23 mouse cellular contexts compared by ENCODE assay signal in genomic region chr12:33056074-33056473, GRCm38 (mm10). TPM values are rescaled to one million over a fixed set of nuclear protein-coding genes. Genes with fewer than 3 reads are reported as not detected.
A peak's percentile ranks its signal among the peaks of the same experiment; 100 is the strongest.
DNase-seq lines count a peak whose midpoint lies in the region; ATAC-seq and TF ChIP-seq lines count a peak whose summit lies in the region.
"Had no signal": no experiment of that assay in that cellular context is flagged by ENCODE, and none has a peak within 500 bp of the region (broad histone marks: within the 10 kb centered on the region; RNA-seq: fewer than 3 reads in every experiment).

No protein-coding gene starts in this region.

- H3K27ac ChIP-seq in intestine, embryonic 15.5 days = no peak overlapping the region
- H3K27ac ChIP-seq in intestine, postnatal 0 days (ENCODE audit: low read depth, low read length) = no peak overlapping the region
- H3K27ac ChIP-seq in midbrain, embryonic 11.5 days (ENCODE audit: low read depth, low read length) = no peak overlapping the region
- H3K27ac ChIP-seq in midbrain, embryonic 16.5 days (ENCODE audit: low read length) = no peak overlapping the region

- no peak overlapping the region for H3K9ac ChIP-seq in intestine, embryonic 15.5 days
- no peak overlapping the region for H3K9ac ChIP-seq in intestine, postnatal 0 days (ENCODE audit: low read depth, low read length)
- no peak overlapping the region for H3K9ac ChIP-seq in midbrain, embryonic 11.5 days (ENCODE audit: low read length)
- H3K9ac ChIP-seq in midbrain, embryonic 16.5 days (ENCODE audit: low read depth, low read length) = no peak overlapping the region
- H3K9ac ChIP-seq: forebrain, embryonic 13.5 days; forebrain, embryonic 15.5 days; forebrain, postnatal 0 days had no signal

- no peak overlapping the region for H3K4me2 ChIP-seq in intestine, embryonic 15.5 days (replicated peaks)
- no peak overlapping the region for H3K4me2 ChIP-seq in intestine, postnatal 0 days (replicated peaks; ENCODE audit: low read depth)
- H3K4me2 ChIP-seq in midbrain, embryonic 11.5 days = no peak overlapping the region
- H3K4me2 ChIP-seq in midbrain, embryonic 16.5 days (ENCODE audit: low read length) = no peak overlapping the region
- H3K4me2 ChIP-seq in myocyte (ENCODE audit: low read depth) = no peak overlapping the region
- H3K4me2 ChIP-seq: forebrain, embryonic 13.5 days; forebrain, embryonic 15.5 days had no signal

- peak; percentile 75 for DNase-seq in midbrain, embryonic 11.5 days (ENCODE audit: low spot score, missing footprints)
- DNase-seq in urinary bladder, postnatal 14 days (ENCODE audit: low spot score) = no peak
- DNase-seq: adrenal gland, adult 8-10 months; adrenal gland, postnatal 14 days; adrenal gland, postnatal 36 days; cerebellum, adult 11-12 months; cerebellum, adult 2 months; cerebellum, adult 9-10 months; cerebellum, postnatal 10 days; cerebellum, postnatal 25 days; forebrain, postnatal 0 days had no signal

- H3K4me3 ChIP-seq in intestine, embryonic 15.5 days (replicated peaks) = no peak overlapping the region
- no peak overlapping the region for H3K4me3 ChIP-seq in intestine, postnatal 0 days (ENCODE audit: low read depth, low read length)
- no peak overlapping the region for H3K4me3 ChIP-seq in midbrain, embryonic 11.5 days (ENCODE audit: low read depth, low read length)
- no peak overlapping the region for H3K4me3 ChIP-seq in midbrain, embryonic 16.5 days (ENCODE audit: low read depth, low read length)
- H3K4me3 ChIP-seq in myocyte = no peak overlapping the region
- H3K4me3 ChIP-seq: embryonic facial prominence, embryonic 13.5 days; forebrain, embryonic 13.5 days; forebrain, embryonic 15.5 days had no signal

- 61% methylated on average over 6 of the region's 6 CpGs for WGBS in intestine, embryonic 15.5 days
- WGBS in intestine, postnatal 0 days = 66% methylated on average over 6 of the region's 6 CpGs
- 69% methylated on average over 6 of the region's 6 CpGs for WGBS in midbrain, embryonic 11.5 days
- WGBS in midbrain, embryonic 16.5 days = 77% methylated on average over 6 of the region's 6 CpGs

- no peaks in the 10 kb centered on the region for H3K9me3 ChIP-seq in intestine, embryonic 15.5 days
- H3K9me3 ChIP-seq in intestine, postnatal 0 days (ENCODE audit: control insufficient read depth) = no peaks in the 10 kb centered on the region
- H3K9me3 ChIP-seq in midbrain, embryonic 11.5 days (ENCODE audit: control insufficient read depth, low read length) = no peaks in the 10 kb centered on the region
- H3K9me3 ChIP-seq in midbrain, embryonic 16.5 days (replicated peaks; ENCODE audit: control insufficient read depth, low read length, poor library complexity, severe bottlenecking) = no peaks in the 10 kb centered on the region
- H3K9me3 ChIP-seq: embryonic facial prominence, embryonic 13.5 days; forebrain, embryonic 13.5 days; forebrain, embryonic 15.5 days; G1E had no signal

- TF ChIP-seq POLR2A in myocyte (IDR thresholded peaks at IDR 0.05; ENCODE audit: insufficient read length, low read depth) = no peak

- no peaks in the 10 kb centered on the region for H3K36me3 ChIP-seq in intestine, embryonic 15.5 days
- H3K36me3 ChIP-seq in intestine, postnatal 0 days (ENCODE audit: control insufficient read depth, insufficient read depth) = no peaks in the 10 kb centered on the region
- no peaks in the 10 kb centered on the region for H3K36me3 ChIP-seq in midbrain, embryonic 11.5 days (ENCODE audit: control insufficient read depth, insufficient read depth, low read length)
- H3K36me3 ChIP-seq in midbrain, embryonic 16.5 days (ENCODE audit: control insufficient read depth, insufficient read depth, low read length) = no peaks in the 10 kb centered on the region
- H3K36me3 ChIP-seq in myocyte (ENCODE audit: control insufficient read depth, insufficient read depth) = no peaks in the 10 kb centered on the region
- H3K36me3 ChIP-seq: embryonic facial prominence, embryonic 13.5 days; forebrain, embryonic 15.5 days; G1E had no signal

- no peaks in the 10 kb centered on the region for H3K79me2 ChIP-seq in myocyte (ENCODE audit: control insufficient read depth, insufficient read depth)

- TF ChIP-seq CTCF in intestine, postnatal 0 days (IDR thresholded peaks at IDR 0.05; ENCODE audit: low read depth) = no peak

- ATAC-seq in intestine, embryonic 15.5 days = peak; percentile 12; the same call in 1 of the 2 replicates
- ATAC-seq in intestine, postnatal 0 days = no peak
- no peak for ATAC-seq in midbrain, embryonic 11.5 days (ENCODE audit: low FRiP score)
- no peak for ATAC-seq in midbrain, embryonic 16.5 days
- ATAC-seq: forebrain, embryonic 15.5 days; forebrain, postnatal 0 days; Patski had no signal

- H3ac ChIP-seq in myocyte (ENCODE audit: control insufficient read depth, insufficient read length) = no peak overlapping the region

- peaks cover 17% of the 10 kb centered on the region for H3K4me1 ChIP-seq in intestine, embryonic 15.5 days (replicated peaks)
- H3K4me1 ChIP-seq in intestine, postnatal 0 days (replicated peaks; ENCODE audit: control insufficient read depth, insufficient read depth, low read length) = peaks cover 8% of the 10 kb centered on the region
- H3K4me1 ChIP-seq in midbrain, embryonic 11.5 days (ENCODE audit: control insufficient read depth, insufficient read depth, low read length) = peaks cover 6% of the 10 kb centered on the region
- peaks cover 20% of the 10 kb centered on the region for H3K4me1 ChIP-seq in midbrain, embryonic 16.5 days (ENCODE audit: control insufficient read depth, insufficient read depth, low read length)

- H3K27me3 ChIP-seq in intestine, embryonic 15.5 days (replicated peaks) = no peaks in the 10 kb centered on the region
- H3K27me3 ChIP-seq in intestine, postnatal 0 days (replicated peaks; ENCODE audit: control insufficient read depth, insufficient read depth, low read length) = no peaks in the 10 kb centered on the region
- H3K27me3 ChIP-seq in midbrain, embryonic 11.5 days (ENCODE audit: control insufficient read depth, insufficient read depth, low read length) = no peaks in the 10 kb centered on the region
- no peaks in the 10 kb centered on the region for H3K27me3 ChIP-seq in midbrain, embryonic 16.5 days (ENCODE audit: control insufficient read depth, insufficient read depth, low read depth, low read length)
- no peaks in the 10 kb centered on the region for H3K27me3 ChIP-seq in myocyte (ENCODE audit: control insufficient read depth, insufficient read depth, insufficient read length)
- H3K27me3 ChIP-seq: CH12.LX; embryonic facial prominence, embryonic 13.5 days; forebrain, embryonic 15.5 days had no signal

TF ChIP-seq in myocyte, 11 proteins besides CTCF, POLR2A, EP300 and RAD21:
- TF ChIP-seq REST (IDR thresholded peaks at IDR 0.05; ENCODE audit: insufficient read depth, insufficient read length) (no peak), TCF3 (IDR thresholded peaks at IDR 0.05; ENCODE audit: insufficient read length, low read depth) (peak; percentile 48), MAX (IDR thresholded peaks at IDR 0.05; ENCODE audit: low read depth) (no peak), E2F4 (IDR thresholded peaks at IDR 0.05; ENCODE audit: insufficient read depth) (no peak), SRF (IDR thresholded peaks at IDR 0.05; ENCODE audit: control insufficient read depth, insufficient read length, low read depth) (no peak), MYOD1 (IDR thresholded peaks at IDR 0.05; ENCODE audit: control insufficient read depth in 1 of 3, insufficient read length in 2 of 3, low read depth in 2 of 3) (peak; percentile 59 to 91 (median 90)), MYOG (IDR thresholded peaks at IDR 0.05; ENCODE audit: control insufficient read depth in 1 of 3, insufficient read depth in 1 of 3, insufficient read length in 2 of 3, low read depth in 2 of 3) (peak; percentile 28 to 65 (median 42)), CEBPB (IDR thresholded peaks at IDR 0.05; ENCODE audit: insufficient read depth, poor library complexity, severe bottlenecking) (no peak), USF1 (IDR thresholded peaks at IDR 0.05; ENCODE audit: low read depth) (no peak), POLR2AphosphoS2 (IDR thresholded peaks at IDR 0.05; ENCODE audit: insufficient read length, low read depth) (no peak), TCF12 (IDR thresholded peaks at IDR 0.05; ENCODE audit: insufficient read depth, poor library complexity, severe bottlenecking) (no peak)
TF ChIP-seq in myocyte: peak in this region for 3.

RNA-seq across cellular contexts. Expression of gene Cdhr3, which starts 36.6 kb away (rescaled TPM):
- polyA plus RNA-seq in intestine, embryonic 15.5 days (2015; fragmentation: Nextera tagmentation; extraction: Ambion mirVana) = not detected in 2 replicates
- 0.10 TPM in 1 of 2 replicates, not detected in the other for polyA plus RNA-seq in intestine, postnatal 0 days (2015; fragmentation: Nextera tagmentation; extraction: Ambion mirVana)
- not detected in 2 replicates for polyA plus RNA-seq in midbrain, embryonic 11.5 days (2014; fragmentation: Nextera tagmentation; extraction: Ambion mirVana)
- polyA plus RNA-seq in midbrain, embryonic 16.5 days (2015; fragmentation: Nextera tagmentation; extraction: Ambion mirVana) = 0.51 and 0.56 TPM in 2 replicates
- 0.04 TPM for polyA plus RNA-seq in myocyte (2012; fragmentation: generic; extraction: Trizol)
- polyA plus RNA-seq: embryonic facial prominence, embryonic 11.5 days; embryonic facial prominence, embryonic 13.5 days; forebrain, embryonic 11.5 days; G1E; Patski had no signal
